Mouse (Mus musculus): Measurements from ENCODE around the gene Ttn.

The Ttn gene

GRCm38 (mm10) chr2:76820472-76820871 lies 161.9 kb downstream of the Ttn start:
- no peak for DNase-seq (ENCODE audit: low read depth)

- DNase-seq (ENCODE audit: low read depth): no peak
These were observed 164.6 kb downstream of the Ttn start for GRCm38 (mm10) chr2:76817796-76818195.

- DNase-seq (ENCODE audit: low read depth): no peak
These were observed 168.1 kb downstream of the Ttn start for GRCm38 (mm10) chr2:76814048-76814817.

- DNase-seq (ENCODE audit: low read depth): no peak
These were observed 171.2 kb downstream of the Ttn start for GRCm38 (mm10) chr2:76811160-76811559.

GRCm38 (mm10) chr2:76808334-76808733 lies 174.0 kb downstream of the Ttn start:
- DNase-seq (ENCODE audit: low read depth): no peak

- no peak for DNase-seq (ENCODE audit: low read depth)
These were observed 175.1 kb downstream of the Ttn start for GRCm38 (mm10) chr2:76807284-76807683.

- no peak for DNase-seq (ENCODE audit: low read depth)
These were observed 175.5 kb downstream of the Ttn start for GRCm38 (mm10) chr2:76806861-76807260.

- DNase-seq (ENCODE audit: low read depth): no peak
These were observed 176.0 kb downstream of the Ttn start for GRCm38 (mm10) chr2:76806376-76806775.

GRCm38 (mm10) chr2:76805191-76805892 lies 177.0 kb downstream of the Ttn start:
- no peak for DNase-seq (ENCODE audit: low read depth)

- DNase-seq (ENCODE audit: low read depth): no peak
These were observed 198.2 kb downstream of the Ttn start for GRCm38 (mm10) chr2:76784171-76784570.

- no peak for DNase-seq (ENCODE audit: low read depth)
These were observed 201.6 kb downstream of the Ttn start for GRCm38 (mm10) chr2:76780792-76781191.

- no peak for DNase-seq (ENCODE audit: low read depth)
These were observed 212.5 kb downstream of the Ttn start for GRCm38 (mm10) chr2:76769831-76770230.

- no peak for DNase-seq (ENCODE audit: low read depth)
These were observed 215.1 kb downstream of the Ttn start for GRCm38 (mm10) chr2:76767231-76767630.

GRCm38 (mm10) chr2:76764526-76764925 lies 217.8 kb downstream of the Ttn start:
- no peak for DNase-seq (ENCODE audit: low read depth)

- DNase-seq (ENCODE audit: low read depth): no peak
These were observed 220.2 kb downstream of the Ttn start for GRCm38 (mm10) chr2:76762154-76762553.

GRCm38 (mm10) chr2:76756461-76756860 lies 225.9 kb downstream of the Ttn start:
- no peak for DNase-seq (ENCODE audit: low read depth)

- no peak for DNase-seq (ENCODE audit: low read depth)
These were observed 230.4 kb downstream of the Ttn start for GRCm38 (mm10) chr2:76751993-76752392.

GRCm38 (mm10) chr2:76749341-76750110 lies 232.8 kb downstream of the Ttn start:
- DNase-seq (ENCODE audit: low read depth): no peak

GRCm38 (mm10) chr2:76748696-76749095 lies 233.7 kb downstream of the Ttn start:
- no peak for DNase-seq (ENCODE audit: low read depth)

GRCm38 (mm10) chr2:76719650-76720049 lies 262.7 kb downstream of the Ttn start:
- no peak for DNase-seq (ENCODE audit: low read depth)

- peak; percentile 41 for DNase-seq (ENCODE audit: low read depth)
These were observed 267.4 kb downstream of the Ttn start for GRCm38 (mm10) chr2:76714984-76715383.

- DNase-seq (ENCODE audit: low read depth): peak; percentile 44
These were observed 273.8 kb downstream of the Ttn start for GRCm38 (mm10) chr2:76708512-76708911.

- no peak for DNase-seq (ENCODE audit: low read depth)
These were observed 276.7 kb downstream of the Ttn start for GRCm38 (mm10) chr2:76705655-76706054.

All from NIH3T3 (cell line).